Mouse (Mus musculus) heart, postnatal 0 days (tissue): Measurements from ENCODE around the gene Srgap1. TPM values are rescaled to one million over a fixed set of nuclear protein-coding genes. Genes with fewer than 3 reads are reported as not detected.

Source experiments
- ATAC-seq: fragments of 200-750 bp; cut with Nextera tagmentation; 2 replicates; pipeline ENCODE4 v1.8.0; 2017; ENCODE audit warnings: low read depth, moderate number of reproducible peaks, moderate library complexity; ENCODE audit not compliant: insufficient read depth
- DNase-seq: peaks from one replicate; pipeline ENCODE4 v3.0.0-alpha.2; 2016; ENCODE audit warnings: low spot score
- H3K27ac ChIP-seq: fragments of 300-500 bp; sonication (generic); 2 replicates; pipeline ENCODE4 v1.5.1; 2014; ENCODE audit warnings: low read depth, mild to moderate bottlenecking
- H3K27me3 ChIP-seq: fragments of 300-500 bp; sonication (generic); 2 replicates; pipeline ENCODE4 v1.6.1; 2014; ENCODE audit warnings: low read length, mixed read lengths; ENCODE audit not compliant: control insufficient read depth, insufficient read depth
- H3K36me3 ChIP-seq: fragments of 300-500 bp; sonication (generic); replicated peaks from 2 replicates; pipeline ENCODE4 v1.6.1; 2014; ENCODE audit warnings: low read length, mixed read lengths; ENCODE audit not compliant: control insufficient read depth, insufficient read depth
- H3K4me1 ChIP-seq: fragments of 300-500 bp; sonication (generic); 2 replicates; pipeline ENCODE4 v1.6.1; 2014; ENCODE audit warnings: antibody characterized with exemption; ENCODE audit not compliant: control insufficient read depth, insufficient read depth
- H3K4me2 ChIP-seq: fragments of 300-500 bp; sonication (generic); 2 replicates; pipeline ENCODE4 v1.6.1; 2014; ENCODE audit warnings: low read depth, mild to moderate bottlenecking, low read length, moderate library complexity
- H3K4me3 ChIP-seq: fragments of 300-500 bp; sonication (generic); 2 replicates; pipeline ENCODE4 v1.5.1; 2014; ENCODE audit warnings: low read depth, low read length
- H3K9ac ChIP-seq: fragments of 300-500 bp; sonication (generic); replicated peaks from 2 replicates; pipeline ENCODE4 v1.6.1; 2014; ENCODE audit warnings: low read depth, low read length, mixed read lengths
- H3K9me3 ChIP-seq: fragments of 300-500 bp; sonication (generic); replicated peaks from 2 replicates; pipeline ENCODE4 v1.6.1; 2016; ENCODE audit warnings: low read length; ENCODE audit not compliant: control insufficient read depth
- CTCF ChIP-seq: IDR thresholded peaks from 2 replicates; pipeline ENCODE4 v1.5.1; 2016; ENCODE audit warnings: antibody characterized with exemption, control low read depth, low read depth
- EP300 ChIP-seq: IDR thresholded peaks from 2 replicates; pipeline ENCODE4 v1.6.1; 2016; ENCODE audit warnings: antibody characterized with exemption, low read depth
- WGBS: fragments of 180-500 bp; shearing (Covaris S2); extraction: QIAGEN DNeasy Blood & Tissue Kit; methylation state at CpG from one replicate; pipeline ENCODE4 v1.1.7; 2014; 5-methylcytosine and 5-hydroxymethylcytosine counted together
- polyA plus RNA-seq: library from polyadenylated mRNA; unstranded; fragments of >200 nt; fragmentation: Nextera tagmentation; extraction: Ambion mirVana; gene quantifications from 2 replicates; pipeline ENCODE4 v1.2.1, GENCODE M21; 2015
- total RNA-seq: library from RNA; depleted of rRNA; stranded (reverse); fragments of >200 nt; gene quantifications from 2 replicates; pipeline ENCODE4 v1.2.3, GENCODE M21; 2014; ENCODE audit warnings: low replicate concordance

Srgap1 gene
- total and polyA plus RNA-seq, 2 experiments from 2014 or later, result 3.4 to 5.0 TPM

DNA sequence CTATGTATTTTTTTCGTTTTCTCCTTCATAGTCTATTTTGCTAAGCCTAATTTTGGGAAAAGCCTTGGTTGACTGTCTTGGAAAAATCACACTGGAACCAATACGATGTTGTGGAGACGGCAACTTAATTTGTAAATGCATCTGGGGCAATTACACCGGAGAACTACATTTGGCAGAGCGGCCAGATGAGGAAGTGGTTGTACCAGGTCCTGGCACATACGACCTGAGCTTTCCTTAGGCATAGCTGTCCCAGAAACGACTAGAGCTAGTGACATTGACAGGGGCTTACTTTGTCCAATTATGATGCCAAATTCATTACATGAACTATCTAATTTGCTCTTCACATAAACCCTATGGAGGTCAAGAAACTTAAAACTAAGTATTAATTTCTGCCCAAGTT, 226.3 kb downstream of the Srgap1 start:
- no peak for ATAC-seq
- no peaks in the 10 kb centered on the region for H3K4me1 ChIP-seq
- H3K4me3 ChIP-seq, result no peak overlapping the region
- peaks cover 15% of the 10 kb centered on the region for H3K36me3 ChIP-seq
- WGBS, result 85% methylated on average over 7 of the region's 7 CpGs
- no peak overlapping the region for H3K27ac ChIP-seq
- H3K27me3 ChIP-seq, result no peaks in the 10 kb centered on the region
- H3K9me3 ChIP-seq, result no peaks in the 10 kb centered on the region
- no peak for DNase-seq
- TF ChIP-seq EP300 (no peak), CTCF (no peak)
- H3K4me2 ChIP-seq, result no peak overlapping the region
- no peak overlapping the region for H3K9ac ChIP-seq

- DNase-seq (no peak), ATAC-seq (no peak)
- Histone ChIP-seq H3K9ac (no peak overlapping the region), H3K9me3 (no peaks in the 10 kb centered on the region), H3K27me3 (no peaks in the 10 kb centered on the region), H3K4me2 (no peak overlapping the region), H3K4me3 (no peak overlapping the region), H3K27ac (no peak overlapping the region), H3K4me1 (no peaks in the 10 kb centered on the region), H3K36me3 (peaks cover 7% of the 10 kb centered on the region)
- TF ChIP-seq CTCF (no peak), EP300 (no peak)
- 85% methylated on average over 7 of the region's 7 CpGs for WGBS
Measured at GRCm38 (mm10) chr10:121817983-121818382, 229.1 kb downstream of the Srgap1 start.

- no peak for DNase-seq
- no peak overlapping the region for H3K27ac ChIP-seq
- no peak for ATAC-seq
- H3K4me1 ChIP-seq, result no peaks in the 10 kb centered on the region
- H3K9ac ChIP-seq, result no peak overlapping the region
- no peak overlapping the region for H3K4me3 ChIP-seq
- no peak overlapping the region for H3K4me2 ChIP-seq
- peaks cover 16% of the 10 kb centered on the region; the same call in 1 of the 2 replicates for H3K36me3 ChIP-seq
- WGBS, result 86% methylated on average over 11 of the region's 11 CpGs
- no peak for TF ChIP-seq CTCF
- no peak for TF ChIP-seq EP300
- H3K27me3 ChIP-seq, result no peaks in the 10 kb centered on the region
- no peaks in the 10 kb centered on the region for H3K9me3 ChIP-seq
Measured at GRCm38 (mm10) chr10:121807771-121808170, 239.3 kb downstream of the Srgap1 start.

GRCm38 (mm10) chr10:121806806-121807205, 240.3 kb downstream of the Srgap1 start:
- H3K4me1 ChIP-seq, result no peaks in the 10 kb centered on the region
- no peak overlapping the region for H3K4me3 ChIP-seq
- peaks cover 20% of the 10 kb centered on the region; the same call in 1 of the 2 replicates for H3K36me3 ChIP-seq
- H3K9ac ChIP-seq, result no peak overlapping the region
- H3K4me2 ChIP-seq, result no peak overlapping the region
- no peak overlapping the region for H3K27ac ChIP-seq
- no peaks in the 10 kb centered on the region for H3K9me3 ChIP-seq
- ATAC-seq, result no peak
- no peaks in the 10 kb centered on the region for H3K27me3 ChIP-seq
- DNase-seq, result no peak
- TF ChIP-seq CTCF (no peak), EP300 (no peak)
- 85% methylated on average over 11 of the region's 11 CpGs for WGBS

- Histone ChIP-seq H3K27me3 (no peaks in the 10 kb centered on the region), H3K4me3 (no peak overlapping the region), H3K36me3 (peaks cover 22% of the 10 kb centered on the region; the same call in 1 of the 2 replicates), H3K9me3 (no peaks in the 10 kb centered on the region), H3K9ac (no peak overlapping the region), H3K4me1 (no peaks in the 10 kb centered on the region), H3K4me2 (peak overlapping the region; percentile 5; the same call in 1 of the 2 replicates), H3K27ac (no peak overlapping the region)
- TF ChIP-seq CTCF (peak; percentile 42), EP300 (no peak)
- DNase-seq (no peak), ATAC-seq (no peak)
- 35% methylated on average over 11 of the region's 11 CpGs for WGBS
Measured at GRCm38 (mm10) chr10:121805933-121806341, 241.2 kb downstream of the Srgap1 start.

- H3K27me3 ChIP-seq, result no peaks in the 10 kb centered on the region
- no peaks in the 10 kb centered on the region for H3K4me1 ChIP-seq
- H3K4me2 ChIP-seq, result no peak overlapping the region
- H3K27ac ChIP-seq, result no peak overlapping the region
- WGBS, result 94% methylated on average over 13 of the region's 13 CpGs
- TF ChIP-seq CTCF (no peak), EP300 (no peak)
- no peak overlapping the region for H3K4me3 ChIP-seq
- ATAC-seq, result no peak
- H3K9ac ChIP-seq, result no peak overlapping the region
- peaks cover 29% of the 10 kb centered on the region; the same call in 1 of the 2 replicates for H3K36me3 ChIP-seq
- DNase-seq, result no peak
- H3K9me3 ChIP-seq, result no peaks in the 10 kb centered on the region
Measured at GRCm38 (mm10) chr10:121804551-121804950, 242.6 kb downstream of the Srgap1 start.
